Mouse (Mus musculus) gastrocnemius, adult 2 months (tissue): ENCODE data around the gene Galnt2. TPM values are rescaled to one million over a fixed set of nuclear protein-coding genes. Genes with fewer than 3 reads are reported as not detected.

Experiments used
- DNase-seq: peaks from one replicate; pipeline ENCODE4 v3.0.0; 2022
- H3K27ac ChIP-seq: fragments of 200-600 bp; 2 replicates; pipeline ENCODE4 v1.8.1; 2022; ENCODE audit warnings: mild to moderate bottlenecking
- H3K4me3 ChIP-seq: fragments of 200-600 bp; 2 replicates; pipeline ENCODE4 v1.8.1; 2022; ENCODE audit warnings: mild to moderate bottlenecking, moderate library complexity
- CTCF ChIP-seq: fragments of 200-600 bp; IDR thresholded peaks from 2 replicates; pipeline ENCODE4 v1.8.1; 2022; ENCODE audit warnings: antibody characterized with exemption, mild to moderate bottlenecking, moderate library complexity
- intact Hi-C: fragments of 180-260 bp; cut with DNase I; formaldehyde crosslinking; loops from one replicate; pipeline ENCODE4 v1.15.1; 2025
- total RNA-seq, 2 experiments: library from RNA; stranded (reverse); gene quantifications; 2 replicates each; pipeline ENCODE4 v1.2.3; 2021

Galnt2 gene
- total RNA-seq, 2 experiments from 2014 or later = 35.6 to 37.2 TPM

GRCm38 (mm10) chr8:124264671-124265070, 33.5 kb downstream of the Galnt2 start:
- intact Hi-C loops = no loop called here
- Histone ChIP-seq H3K4me3 (no peak overlapping the region), H3K27ac (peak overlapping the region; percentile 83)
- no peak for DNase-seq
- TF ChIP-seq CTCF = no peak

GRCm38 (mm10) chr8:124265130-124265529, 33.9 kb downstream of the Galnt2 start:
- no peak for DNase-seq
- no peak for TF ChIP-seq CTCF
- no peak overlapping the region for H3K4me3 ChIP-seq
- intact Hi-C loops = no loop called here
- peak overlapping the region; percentile 83 for H3K27ac ChIP-seq

GRCm38 (mm10) chr8:124265798-124266197, 34.6 kb downstream of the Galnt2 start:
- peak overlapping the region; percentile 83 for H3K27ac ChIP-seq
- no peak for TF ChIP-seq CTCF
- DNase-seq = peak; percentile 82
- H3K4me3 ChIP-seq = no peak overlapping the region
- intact Hi-C loops = no loop called here

- intact Hi-C loops = no loop called here
- Histone ChIP-seq H3K27ac (no peak overlapping the region), H3K4me3 (no peak overlapping the region)
- TF ChIP-seq CTCF = no peak
- DNase-seq = no peak
Measured at GRCm38 (mm10) chr8:124267206-124267605, 36.0 kb downstream of the Galnt2 start.

- intact Hi-C loops = loop anchor here (5.0 kb wide), 1 partner anchor 88 kb away; no protein-coding TSS in a partner anchor
- H3K4me3 ChIP-seq = no peak overlapping the region
- DNase-seq = no peak
- no peak for TF ChIP-seq CTCF
- peak overlapping the region; percentile 20; the same call in 1 of the 2 replicates for H3K27ac ChIP-seq
Measured at GRCm38 (mm10) chr8:124270504-124270903, 39.3 kb downstream of the Galnt2 start.

- intact Hi-C loops = loop anchor here (5.0 kb wide), 1 partner anchor 89 kb away; no protein-coding TSS in a partner anchor
- Histone ChIP-seq H3K27ac (peak overlapping the region; percentile 20; the same call in 1 of the 2 replicates), H3K4me3 (no peak overlapping the region)
- no peak for DNase-seq
- TF ChIP-seq CTCF = no peak
Measured at GRCm38 (mm10) chr8:124270904-124271303, 39.7 kb downstream of the Galnt2 start.

GRCm38 (mm10) chr8:124271518-124271917, 40.3 kb downstream of the Galnt2 start:
- H3K4me3 ChIP-seq = no peak overlapping the region
- TF ChIP-seq CTCF = no peak
- intact Hi-C loops = loop anchor here (5.0 kb wide), 1 partner anchor 89 kb away; no protein-coding TSS in a partner anchor
- no peak overlapping the region for H3K27ac ChIP-seq
- no peak for DNase-seq

- intact Hi-C loops = loop anchor here (5.0 kb wide), 1 partner anchor 90 kb away; no protein-coding TSS in a partner anchor
Measured at GRCm38 (mm10) chr8:124272792-124273191, 41.6 kb downstream of the Galnt2 start.

GRCm38 (mm10) chr8:124273606-124274218, 42.5 kb downstream of the Galnt2 start:
- no peak for DNase-seq

More at GRCm38 (mm10) chr8:124272792-124273191, 41.6 kb downstream of the Galnt2 start:
- DNase-seq = no peak
- Histone ChIP-seq H3K4me3 (no peak overlapping the region), H3K27ac (no peak overlapping the region)
- no peak for TF ChIP-seq CTCF

GRCm38 (mm10) chr8:124274441-124275120, 43.4 kb downstream of the Galnt2 start:
- no peak for DNase-seq
- no peak for TF ChIP-seq CTCF
- peak overlapping the region; percentile 24; the same call in 1 of the 2 replicates for H3K27ac ChIP-seq
- no peak overlapping the region for H3K4me3 ChIP-seq
- intact Hi-C loops = loop anchor here (5.0 kb wide), 1 partner anchor 92 kb away; no protein-coding TSS in a partner anchor

More at GRCm38 (mm10) chr8:124273606-124274218, 42.5 kb downstream of the Galnt2 start:
- Histone ChIP-seq H3K4me3 (no peak overlapping the region), H3K27ac (no peak overlapping the region)
- intact Hi-C loops = loop anchor here (5.0 kb wide), 1 partner anchor 91 kb away; no protein-coding TSS in a partner anchor
- no peak for TF ChIP-seq CTCF

- no peak for DNase-seq
- TF ChIP-seq CTCF = no peak
- H3K4me3 ChIP-seq = no peak overlapping the region
- peak overlapping the region; percentile 24; the same call in 1 of the 2 replicates for H3K27ac ChIP-seq
- intact Hi-C loops = no loop called here
Measured at GRCm38 (mm10) chr8:124275377-124276071, 44.3 kb downstream of the Galnt2 start.
